Mouse (Mus musculus) kidney, postnatal 0 days (tissue): ENCODE measurements around the gene Tmem54. TPM values are rescaled to one million over a fixed set of nuclear protein-coding genes. Genes with fewer than 3 reads are reported as not detected.
A peak's percentile ranks its signal among the peaks of the same experiment; 100 is the strongest.

Source experiments
- ATAC-seq: fragments of 200-750 bp; cut with Nextera tagmentation; replicated peaks from 2 replicates; pipeline ENCODE4 v1.8.0; 2017; ENCODE audit warnings: low read depth, moderate number of reproducible peaks, moderate TSS enrichment, moderate library complexity; ENCODE audit not compliant: low FRiP score
- DNase-seq: peaks from one replicate; pipeline ENCODE4 v3.0.0-alpha.2; 2016; ENCODE audit warnings: low spot score
- H3K27ac ChIP-seq: fragments of 300-500 bp; sonication (generic); 2 replicates; pipeline ENCODE4 v1.5.1; 2014; ENCODE audit warnings: mild to moderate bottlenecking
- H3K27me3 ChIP-seq: fragments of 300-500 bp; sonication (generic); 2 replicates; pipeline ENCODE4 v1.6.1; 2014; ENCODE audit warnings: low read length, mixed read lengths; ENCODE audit not compliant: insufficient read depth
- H3K36me3 ChIP-seq: fragments of 300-500 bp; sonication (generic); 2 replicates; pipeline ENCODE4 v1.6.1; 2014; ENCODE audit warnings: low read length, mixed read lengths; ENCODE audit not compliant: insufficient read depth
- H3K4me1 ChIP-seq: fragments of 300-500 bp; sonication (generic); replicated peaks from 2 replicates; pipeline ENCODE4 v1.6.1; 2014; ENCODE audit warnings: antibody characterized with exemption, low read length, mixed read lengths; ENCODE audit not compliant: insufficient read depth
- H3K4me2 ChIP-seq: fragments of 300-500 bp; sonication (generic); 2 replicates; pipeline ENCODE4 v1.6.1; 2014; ENCODE audit warnings: mild to moderate bottlenecking, low read length, moderate library complexity, mixed read lengths
- H3K4me3 ChIP-seq: fragments of 300-500 bp; sonication (generic); replicated peaks from 2 replicates; pipeline ENCODE4 v1.5.1; 2014; ENCODE audit warnings: low read depth, low read length
- H3K9ac ChIP-seq: fragments of 300-500 bp; sonication (generic); 2 replicates; pipeline ENCODE4 v1.6.1; 2014; ENCODE audit warnings: low read depth, low read length
- H3K9me3 ChIP-seq: fragments of 300-500 bp; sonication (generic); replicated peaks from 2 replicates; pipeline ENCODE4 v1.6.1; 2016; ENCODE audit warnings: low read length, inconsistent platforms, mixed read lengths
- CTCF ChIP-seq: IDR thresholded peaks from 2 replicates; pipeline ENCODE4 v1.5.1; 2016; ENCODE audit warnings: antibody characterized with exemption, low read depth, mild to moderate bottlenecking, moderate library complexity
- WGBS: fragments of 180-500 bp; shearing (Covaris S2); extraction: QIAGEN DNeasy Blood & Tissue Kit; methylation state at CpG from one replicate; pipeline ENCODE4 v1.1.7; 2014; 5-methylcytosine and 5-hydroxymethylcytosine counted together
- polyA plus RNA-seq: library from polyadenylated mRNA; unstranded; fragments of >200 nt; fragmentation: Nextera tagmentation; extraction: Ambion mirVana; gene quantifications from 2 replicates; pipeline ENCODE4 v1.2.1, GENCODE M21; 2015

The Tmem54 gene
- polyA plus RNA-seq, 1 experiment from 2014 or later: 10.2 TPM

- ATAC-seq (no peak), DNase-seq (no peak)
- Histone ChIP-seq H3K4me1 (no peaks in the 10 kb centered on the region), H3K4me3 (no peak overlapping the region), H3K4me2 (no peak overlapping the region), H3K36me3 (peaks cover 5% of the 10 kb centered on the region; the same call in 1 of the 2 replicates), H3K27me3 (no peaks in the 10 kb centered on the region), H3K9ac (no peak overlapping the region), H3K27ac (no peak overlapping the region), H3K9me3 (no peaks in the 10 kb centered on the region)
- 53% methylated on average over 16 of the region's 16 CpGs for WGBS
- TF ChIP-seq CTCF: no peak
These were observed 39.3 kb downstream of the Tmem54 start for GRCm38 (mm10) chr4:129144401-129145367.

GRCm38 (mm10) chr4:129145411-129145810 is 40.1 kb downstream of the Tmem54 start:
- 64% methylated on average over 4 of the region's 4 CpGs for WGBS
- no peak overlapping the region for H3K4me3 ChIP-seq
- TF ChIP-seq CTCF: no peak
- no peak for DNase-seq
- no peak overlapping the region for H3K9ac ChIP-seq
- H3K9me3 ChIP-seq: no peaks in the 10 kb centered on the region
- no peak overlapping the region for H3K4me2 ChIP-seq
- no peak overlapping the region for H3K27ac ChIP-seq
- no peaks in the 10 kb centered on the region for H3K4me1 ChIP-seq
- H3K27me3 ChIP-seq: no peaks in the 10 kb centered on the region
- H3K36me3 ChIP-seq: peaks cover 8% of the 10 kb centered on the region; the same call in 1 of the 2 replicates
- no peak for ATAC-seq

GRCm38 (mm10) chr4:129145943-129146342 is 40.6 kb downstream of the Tmem54 start:
- H3K4me1 ChIP-seq: no peaks in the 10 kb centered on the region
- no peak overlapping the region for H3K4me3 ChIP-seq
- DNase-seq (no peak), ATAC-seq (no peak)
- H3K9ac ChIP-seq: no peak overlapping the region
- no peaks in the 10 kb centered on the region for H3K9me3 ChIP-seq
- no peak overlapping the region for H3K27ac ChIP-seq
- H3K36me3 ChIP-seq: peaks cover 8% of the 10 kb centered on the region; the same call in 1 of the 2 replicates
- no peak overlapping the region for H3K4me2 ChIP-seq
- no peaks in the 10 kb centered on the region for H3K27me3 ChIP-seq
- no peak for TF ChIP-seq CTCF
- WGBS: 64% methylated on average over 4 of the region's 4 CpGs

GRCm38 (mm10) chr4:129146392-129146791 is 41.0 kb downstream of the Tmem54 start:
- Histone ChIP-seq H3K9ac (no peak overlapping the region), H3K9me3 (no peaks in the 10 kb centered on the region), H3K4me2 (no peak overlapping the region), H3K27me3 (no peaks in the 10 kb centered on the region), H3K4me1 (no peaks in the 10 kb centered on the region), H3K36me3 (peaks cover 8% of the 10 kb centered on the region; the same call in 1 of the 2 replicates), H3K4me3 (no peak overlapping the region), H3K27ac (no peak overlapping the region)
- TF ChIP-seq CTCF: no peak
- 35% methylated on average over 2 of the region's 2 CpGs for WGBS
- DNase-seq (no peak), ATAC-seq (no peak)

- ATAC-seq (no peak), DNase-seq (peak; percentile 61)
- no peaks in the 10 kb centered on the region for H3K9me3 ChIP-seq
- no peaks in the 10 kb centered on the region for H3K4me1 ChIP-seq
- peak overlapping the region; percentile 1; the same call in 1 of the 2 replicates for H3K4me2 ChIP-seq
- no peaks in the 10 kb centered on the region for H3K27me3 ChIP-seq
- H3K27ac ChIP-seq: peak overlapping the region; percentile 20
- TF ChIP-seq CTCF: no peak
- no peak overlapping the region for H3K9ac ChIP-seq
- H3K4me3 ChIP-seq: no peak overlapping the region
- WGBS: 54% methylated on average over 13 of the region's 13 CpGs
- H3K36me3 ChIP-seq: peaks cover 19% of the 10 kb centered on the region
These were observed 42.3 kb downstream of the Tmem54 start for GRCm38 (mm10) chr4:129147552-129148103.

- 90% methylated on average over 1 of the region's 1 CpGs for WGBS
- no peak for DNase-seq
These were observed 44.0 kb downstream of the Tmem54 start for GRCm38 (mm10) chr4:129149321-129149720.

More at GRCm38 (mm10) chr4:129149321-129149720, 44.0 kb downstream of the Tmem54 start:
- no peak for ATAC-seq
- TF ChIP-seq CTCF: no peak
- no peaks in the 10 kb centered on the region for H3K9me3 ChIP-seq
- H3K4me2 ChIP-seq: no peak overlapping the region
- H3K36me3 ChIP-seq: peaks cover 25% of the 10 kb centered on the region
- H3K4me1 ChIP-seq: no peaks in the 10 kb centered on the region
- no peak overlapping the region for H3K9ac ChIP-seq
- no peaks in the 10 kb centered on the region for H3K27me3 ChIP-seq
- no peak overlapping the region for H3K27ac ChIP-seq
- H3K4me3 ChIP-seq: no peak overlapping the region
